Mouse (Mus musculus) intestine, postnatal 0 days (tissue): ENCODE measurements around the gene Tm6sf1. TPM values are rescaled to one million over a fixed set of nuclear protein-coding genes. Genes with fewer than 3 reads are reported as not detected.
"Not testable (repeated sequence)": the region's sequence is repeated elsewhere in the genome, so short reads cannot be mapped to it uniquely, and the experiment has no call there.

Experiments
- ATAC-seq: fragments of 200-750 bp; cut with Nextera tagmentation; 2 replicates; pipeline ENCODE4 v1.8.0; 2017; ENCODE audit warnings: mild to moderate bottlenecking, moderate TSS enrichment, moderate library complexity
- H3K27ac ChIP-seq: fragments of 300-500 bp; sonication (generic); 2 replicates; pipeline ENCODE4 v1.5.1; 2014; ENCODE audit warnings: mild to moderate bottlenecking, low read depth, low read length, moderate library complexity
- H3K27me3 ChIP-seq: fragments of 300-500 bp; sonication (generic); replicated peaks from 2 replicates; pipeline ENCODE4 v1.6.1; 2014; ENCODE audit warnings: low read length, mixed read lengths; ENCODE audit not compliant: control insufficient read depth, insufficient read depth
- H3K36me3 ChIP-seq: fragments of 300-500 bp; sonication (generic); 2 replicates; pipeline ENCODE4 v1.6.1; 2014; ENCODE audit warnings: mild to moderate bottlenecking, moderate library complexity; ENCODE audit not compliant: control insufficient read depth, insufficient read depth
- H3K4me1 ChIP-seq: fragments of 300-500 bp; sonication (generic); replicated peaks from 2 replicates; pipeline ENCODE4 v1.6.1; 2014; ENCODE audit warnings: antibody characterized with exemption, low read length, mixed read lengths; ENCODE audit not compliant: control insufficient read depth, insufficient read depth
- H3K4me2 ChIP-seq: fragments of 300-500 bp; sonication (generic); replicated peaks from 2 replicates; pipeline ENCODE4 v1.6.1; 2014; ENCODE audit warnings: low read depth, mild to moderate bottlenecking, moderate library complexity
- H3K4me3 ChIP-seq: fragments of 300-500 bp; sonication (generic); 2 replicates; pipeline ENCODE4 v1.5.1; 2014; ENCODE audit warnings: low read depth, low read length
- H3K9ac ChIP-seq: fragments of 300-500 bp; sonication (generic); 2 replicates; pipeline ENCODE4 v1.6.1; 2014; ENCODE audit warnings: mild to moderate bottlenecking, low read depth, low read length
- H3K9me3 ChIP-seq: fragments of 300-500 bp; sonication (generic); 2 replicates; pipeline ENCODE4 v1.6.1; 2016; ENCODE audit warnings: mixed run types; ENCODE audit not compliant: control insufficient read depth
- CTCF ChIP-seq: sonication (generic); IDR thresholded peaks from 2 replicates; pipeline ENCODE4 v1.5.1; 2016; ENCODE audit warnings: low read depth, mild to moderate bottlenecking, control low read depth, antibody characterized with exemption, moderate library complexity
- WGBS: fragments of 180-500 bp; shearing (Covaris S2); extraction: QIAGEN DNeasy Blood & Tissue Kit; methylation state at CpG from one replicate; pipeline ENCODE4 v1.1.7; 2014; 5-methylcytosine and 5-hydroxymethylcytosine counted together
- polyA plus RNA-seq: library from polyadenylated mRNA; unstranded; fragments of >200 nt; fragmentation: Nextera tagmentation; extraction: Ambion mirVana; gene quantifications from 2 replicates; pipeline ENCODE4 v1.2.1, GENCODE M21; 2015

The Tm6sf1 gene
- polyA plus RNA-seq, 1 experiment from 2014 or later: 16.5 TPM

DNA sequence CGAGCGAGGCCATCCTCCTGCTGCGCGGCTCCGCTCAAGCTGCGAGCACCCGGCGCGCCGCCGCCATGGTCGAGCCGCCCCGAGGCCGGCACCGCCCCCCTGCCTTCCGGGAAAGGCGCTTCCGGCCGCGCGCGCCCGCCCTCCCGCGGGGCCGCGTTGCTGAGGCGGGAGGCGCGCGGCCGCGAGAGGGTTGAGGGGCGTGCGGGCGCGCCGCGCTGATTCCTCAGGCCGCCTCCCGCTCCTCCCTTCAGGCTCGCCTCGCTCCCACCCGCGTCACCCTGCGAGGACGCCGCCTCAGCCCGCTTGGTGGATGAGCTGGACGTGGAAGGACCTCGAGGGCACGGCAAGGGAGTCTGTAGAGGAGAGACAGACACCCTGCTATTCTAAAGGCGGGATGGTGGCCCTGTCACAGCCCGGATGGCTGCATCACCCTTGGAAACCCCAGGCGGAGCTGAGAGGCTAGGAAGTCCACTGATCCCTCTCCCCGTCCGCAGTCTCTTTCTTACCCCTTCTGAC is 29.4 kb upstream of the Tm6sf1 start, which contains the start of gene Btbd1:
Gene Btbd1, minus strand, starts transcription at position 53 of the 516 bp plus-strand sequence.
- Histone ChIP-seq H3K4me1 (0 out of 2 replicates have a peak, but pooled peaks cover 14% of the 10 kb centered on the region), H3K27me3 (no peaks in the 10 kb centered on the region), H3K27ac (peak within 1 kb of the TSS; percentile 91), H3K36me3 (no peaks in the 10 kb centered on the region), H3K9me3 (no peaks in the 10 kb centered on the region), H3K4me3 (peak within 1 kb of the TSS; percentile 69), H3K4me2 (peak within 1 kb of the TSS; percentile 70), H3K9ac (peak within 1 kb of the TSS; percentile 86)
- no peak for TF ChIP-seq CTCF
- under 1% methylated on average over 42 of the region's 58 CpGs for WGBS
- peak; percentile 90 for ATAC-seq

DNA sequence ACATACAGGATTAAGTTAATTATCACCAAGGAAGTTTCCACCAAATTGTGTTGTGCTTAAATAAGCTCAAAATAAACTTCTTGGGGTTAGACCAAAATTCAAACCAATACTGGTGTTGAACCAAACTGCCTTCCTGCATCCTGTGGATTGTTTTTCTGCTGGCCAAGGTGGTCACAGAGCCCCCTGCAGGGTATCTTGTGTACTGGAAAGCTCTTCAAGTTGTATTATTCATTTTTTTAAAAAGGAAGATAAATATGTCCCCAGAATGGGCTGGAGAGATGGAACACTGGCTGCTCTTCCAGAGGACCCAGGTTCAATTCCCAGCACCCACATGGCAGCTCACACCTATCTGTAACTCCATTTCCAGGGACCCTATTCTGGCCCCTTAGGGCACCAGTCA is 24.0 kb upstream of the Tm6sf1 start:
- peak; percentile 17; the same call in 1 of the 2 replicates for TF ChIP-seq CTCF
- H3K4me1 ChIP-seq: no peaks in the 10 kb centered on the region
- H3K9ac ChIP-seq: no peak overlapping the region
- ATAC-seq: no peak
- H3K9me3 ChIP-seq: no peaks in the 10 kb centered on the region
- H3K4me2 ChIP-seq: no peak overlapping the region
- H3K36me3 ChIP-seq: no peaks in the 10 kb centered on the region
- no peak overlapping the region for H3K4me3 ChIP-seq
- no peaks in the 10 kb centered on the region for H3K27me3 ChIP-seq
- H3K27ac ChIP-seq: no peak overlapping the region

DNA sequence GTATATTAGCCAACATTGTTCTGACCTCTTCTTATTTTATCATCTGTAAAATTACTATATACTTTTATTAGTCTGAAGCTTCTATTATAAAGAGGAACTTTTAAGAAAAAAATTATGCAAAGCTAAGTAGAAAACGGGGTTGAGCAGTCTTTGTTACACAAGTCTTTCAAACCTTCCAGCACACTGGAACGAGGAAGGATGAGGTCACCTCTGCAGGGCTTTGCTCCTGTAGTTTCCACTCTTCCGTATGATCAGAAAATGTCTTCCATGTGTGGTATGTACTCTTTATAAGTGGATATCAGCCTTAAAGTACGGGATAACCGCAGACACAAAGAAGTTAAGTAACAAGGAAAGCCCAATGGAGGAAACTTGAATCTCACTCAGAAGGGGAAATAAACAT is 23.4 kb upstream of the Tm6sf1 start:
- no peaks in the 10 kb centered on the region for H3K36me3 ChIP-seq
- no peak overlapping the region for H3K27ac ChIP-seq
- no peaks in the 10 kb centered on the region for H3K9me3 ChIP-seq
- no peak overlapping the region for H3K9ac ChIP-seq
- H3K27me3 ChIP-seq: no peaks in the 10 kb centered on the region
- H3K4me2 ChIP-seq: no peak overlapping the region
- ATAC-seq: no peak
- no peak overlapping the region for H3K4me3 ChIP-seq
- WGBS: 83% methylated on average over 5 of the region's 5 CpGs
- no peak for TF ChIP-seq CTCF
- no peaks in the 10 kb centered on the region for H3K4me1 ChIP-seq

DNA sequence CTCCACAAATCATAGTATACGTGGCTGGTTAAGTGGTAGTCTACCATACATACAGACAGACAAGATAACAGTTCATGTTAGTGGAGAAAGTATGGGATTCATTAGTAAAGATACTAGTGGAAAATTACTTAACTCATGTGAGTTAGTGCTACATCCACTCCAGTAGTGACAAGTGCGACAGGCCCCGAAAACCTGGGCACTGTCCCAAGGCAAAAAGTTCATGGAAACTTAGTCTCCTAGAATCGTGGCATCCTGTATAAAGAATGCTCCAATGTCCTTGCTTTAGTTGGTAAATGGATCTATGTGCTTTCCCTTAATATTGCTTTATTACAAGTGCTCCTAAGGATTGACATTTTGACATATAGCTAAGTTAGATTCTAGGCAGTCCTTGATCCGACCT is 21.0 kb upstream of the Tm6sf1 start:
- H3K36me3 ChIP-seq, ATAC-seq, H3K4me3 ChIP-seq, H3K27me3 ChIP-seq, H3K9ac ChIP-seq, H3K9me3 ChIP-seq, H3K4me2 ChIP-seq, H3K4me1 ChIP-seq, H3K27ac ChIP-seq: not testable (repeated sequence)
- WGBS: 90% methylated on average over 5 of the region's 5 CpGs

DNA sequence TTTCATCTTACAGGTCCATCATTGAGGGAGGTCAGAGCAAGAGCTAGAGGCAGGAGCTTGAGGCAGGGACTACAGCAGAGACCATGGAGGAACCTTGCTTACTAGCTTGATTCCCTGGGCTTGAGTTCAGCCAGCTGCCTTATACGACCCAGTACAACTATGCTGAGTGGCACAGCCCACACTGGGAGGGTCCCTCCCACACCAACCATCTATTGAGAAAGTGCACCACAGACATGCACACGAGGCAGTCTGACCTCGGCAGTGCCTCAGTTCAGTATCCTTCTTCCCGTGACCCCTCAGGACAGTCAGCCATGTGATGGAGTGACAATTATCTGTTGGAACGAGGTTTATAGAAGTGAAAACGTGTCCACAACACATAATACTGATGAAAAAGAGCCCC is 19.1 kb upstream of the Tm6sf1 start:
- H3K4me1 ChIP-seq: no peaks in the 10 kb centered on the region
- no peaks in the 10 kb centered on the region for H3K36me3 ChIP-seq
- H3K4me3 ChIP-seq: no peak overlapping the region
- no peaks in the 10 kb centered on the region for H3K27me3 ChIP-seq
- no peak overlapping the region for H3K27ac ChIP-seq
- no peak for TF ChIP-seq CTCF
- 60% methylated on average over 6 of the region's 6 CpGs for WGBS
- H3K9me3 ChIP-seq: no peaks in the 10 kb centered on the region
- no peak overlapping the region for H3K9ac ChIP-seq
- no peak overlapping the region for H3K4me2 ChIP-seq
- ATAC-seq: no peak

DNA sequence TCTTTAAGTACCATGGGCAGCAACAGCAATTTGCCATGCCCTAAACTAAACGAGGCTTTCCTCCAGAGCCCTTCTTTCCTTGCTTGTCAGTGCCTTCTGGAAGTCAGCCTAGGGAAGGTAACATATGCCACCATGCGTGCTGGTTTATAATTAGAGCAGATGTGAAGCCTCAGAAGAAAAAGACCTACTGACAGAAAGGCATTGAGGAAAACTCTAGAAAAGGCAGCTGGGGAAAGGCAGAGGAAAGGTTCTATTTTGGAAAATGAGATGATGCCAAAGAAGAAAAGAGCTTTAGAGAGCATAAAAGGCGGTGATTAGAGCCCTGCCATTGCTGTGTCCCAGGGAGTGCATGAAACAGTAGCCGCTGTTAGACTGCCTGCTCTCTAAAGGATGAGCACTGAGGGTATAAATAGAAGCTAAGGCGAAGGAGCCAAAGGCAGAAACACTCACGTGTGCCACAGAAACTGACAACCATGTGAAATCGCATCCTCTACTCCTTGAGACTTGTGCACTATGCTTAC is 18.1 kb upstream of the Tm6sf1 start:
- 66% methylated on average over 7 of the region's 7 CpGs for WGBS
- H3K36me3 ChIP-seq: no peaks in the 10 kb centered on the region
- no peak overlapping the region for H3K27ac ChIP-seq
- no peaks in the 10 kb centered on the region for H3K4me1 ChIP-seq
- H3K4me2 ChIP-seq: no peak overlapping the region
- H3K9me3 ChIP-seq: no peaks in the 10 kb centered on the region
- TF ChIP-seq CTCF: no peak
- no peak overlapping the region for H3K4me3 ChIP-seq
- no peak for ATAC-seq
- no peaks in the 10 kb centered on the region for H3K27me3 ChIP-seq
- H3K9ac ChIP-seq: no peak overlapping the region

DNA sequence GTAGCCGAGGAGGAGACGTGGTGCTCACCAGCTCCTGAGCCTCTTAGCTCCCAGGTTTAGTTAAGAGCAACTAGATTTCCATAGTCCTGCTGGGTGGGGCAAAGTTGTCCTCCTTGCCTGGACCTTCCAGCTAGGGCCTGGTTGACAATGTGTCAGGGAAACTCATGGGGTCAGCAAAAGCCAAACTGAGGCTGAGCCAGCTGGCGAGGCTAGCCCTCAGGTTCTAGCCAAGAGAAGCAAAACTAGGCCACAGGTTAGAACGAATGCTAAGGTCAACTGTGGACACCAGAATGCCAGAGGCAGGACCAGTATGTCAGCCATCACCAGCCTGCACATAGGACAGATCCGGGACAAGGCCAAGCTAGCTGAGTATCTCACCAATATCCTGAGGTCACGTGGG is 17.4 kb upstream of the Tm6sf1 start:
- ATAC-seq: no peak
- H3K36me3 ChIP-seq: no peaks in the 10 kb centered on the region
- WGBS: 81% methylated on average over 6 of the region's 6 CpGs
- no peak overlapping the region for H3K4me2 ChIP-seq
- H3K4me3 ChIP-seq: no peak overlapping the region
- no peaks in the 10 kb centered on the region for H3K4me1 ChIP-seq
- no peak overlapping the region for H3K27ac ChIP-seq
- TF ChIP-seq CTCF: no peak
- no peaks in the 10 kb centered on the region for H3K27me3 ChIP-seq
- H3K9me3 ChIP-seq: no peaks in the 10 kb centered on the region
- no peak overlapping the region for H3K9ac ChIP-seq
